Mouse (Mus musculus) neural tube, postnatal 0 days (tissue): Measurements from ENCODE around the gene Creg1. TPM values are rescaled to one million over a fixed set of nuclear protein-coding genes. Genes with fewer than 3 reads are reported as not detected.

Source experiments
- polyA plus RNA-seq: library from polyadenylated mRNA; unstranded; fragments of >200 nt; fragmentation: Nextera tagmentation; extraction: Ambion mirVana; gene quantifications from 2 replicates; pipeline ENCODE4 v1.2.1, GENCODE M21; 2015

Gene Creg1
- polyA plus RNA-seq, result 70.1 and 73.7 TPM in 2 replicates

GRCm38 (mm10) chr1:165763635-165764372, at the start of gene Creg1:
Creg1 (plus strand) TSS chr1:165763746.

GRCm38 (mm10) chr1:165788511-165788910, 25.0 kb downstream of the Creg1 start, which contains the start of gene Cd247:
Cd247 (plus strand) TSS chr1:165788681.

Other genes with a start within 250 kb of the Creg1 start
- 160 and 164 TPM in 2 replicates for gene Mpzl1, start 129.2 kb upstream of the Creg1 start, polyA plus RNA-seq
- 8.1 and 8.5 TPM in 2 replicates for gene Rcsd1, start 54.0 kb upstream of the Creg1 start, polyA plus RNA-seq
- gene Cd247, start 24.9 kb downstream of the Creg1 start, polyA plus RNA-seq, result 0.73 and 0.81 TPM in 2 replicates
- gene Pou2f1, start 238.9 kb downstream of the Creg1 start, polyA plus RNA-seq, result 10.8 and 12.7 TPM in 2 replicates